Mouse (Mus musculus) thymus, adult 2 months (tissue): ENCODE measurements at regions not wholly inside any gene's neighbourhood (a gene's known extent, or its start where the extent isn't known, plus 50 kb on each side); places are given as distances from the start of the nearest gene placed in this dataset.

Source experiments
- CTCF ChIP-seq: fragments of 200-500 bp; IDR thresholded peaks from 2 replicates; pipeline ENCODE4 v1.5.1; 2012; ENCODE audit warnings: mild to moderate bottlenecking, control low read depth, low read length, moderate library complexity, borderline replicate concordance; ENCODE audit not compliant: control insufficient read depth, poor library complexity, insufficient read depth; ENCODE audit errors: extremely low read depth
- POLR2A ChIP-seq: fragments of 200-500 bp; IDR thresholded peaks from 2 replicates; pipeline ENCODE4 v1.6.1; 2012; ENCODE audit warnings: mild to moderate bottlenecking, low read length, control low read depth, moderate library complexity; ENCODE audit not compliant: control insufficient read depth, poor library complexity, insufficient read depth; ENCODE audit errors: extremely low read depth

GRCm38 (mm10) chr2:61027686-61028085 lies 64.7 kb upstream of the Rbms1 start:
- TF ChIP-seq CTCF (no peak), POLR2A (no peak)
